Mouse (Mus musculus): ENCODE measurements around the gene Prrx1. TPM values are rescaled to one million over a fixed set of nuclear protein-coding genes. Genes with fewer than 3 reads are reported as not detected.

The Prrx1 gene
- polyA plus RNA-seq, 1 experiment from 2014 or later = 20.3 TPM

DNA sequence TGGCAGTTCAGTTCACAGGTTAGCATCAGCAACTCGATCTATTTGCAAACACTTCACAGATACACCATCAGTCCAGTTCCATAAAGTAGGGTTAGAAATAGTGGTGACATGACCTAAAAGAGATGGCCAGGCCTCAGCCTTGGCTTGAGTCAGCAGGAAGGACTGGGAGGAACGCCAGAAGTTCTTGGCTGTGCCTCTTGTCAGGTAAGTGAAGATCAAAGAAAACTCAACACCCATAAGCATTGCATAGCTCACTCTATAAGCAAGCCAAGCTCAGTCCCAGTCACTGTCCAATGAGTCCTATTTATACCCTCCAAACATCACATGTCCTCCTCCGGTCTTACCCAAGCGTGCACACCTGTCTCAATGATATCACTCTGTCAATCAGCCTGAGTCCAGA is 87.2 kb downstream of the Prrx1 start:
- WGBS = 79% methylated on average over 4 of the region's 4 CpGs
- H3K9me3 ChIP-seq = no peaks in the 10 kb centered on the region
- no peak for DNase-seq (ENCODE audit: low spot score)
- no peak overlapping the region for H3K4me3 ChIP-seq
- no peaks in the 10 kb centered on the region for H3K4me1 ChIP-seq
- H3K36me3 ChIP-seq = no peaks in the 10 kb centered on the region
- no peak overlapping the region for H3K27ac ChIP-seq
- H3K27me3 ChIP-seq (ENCODE audit: insufficient read depth, poor library complexity, severe bottlenecking) = no peaks in the 10 kb centered on the region

DNA sequence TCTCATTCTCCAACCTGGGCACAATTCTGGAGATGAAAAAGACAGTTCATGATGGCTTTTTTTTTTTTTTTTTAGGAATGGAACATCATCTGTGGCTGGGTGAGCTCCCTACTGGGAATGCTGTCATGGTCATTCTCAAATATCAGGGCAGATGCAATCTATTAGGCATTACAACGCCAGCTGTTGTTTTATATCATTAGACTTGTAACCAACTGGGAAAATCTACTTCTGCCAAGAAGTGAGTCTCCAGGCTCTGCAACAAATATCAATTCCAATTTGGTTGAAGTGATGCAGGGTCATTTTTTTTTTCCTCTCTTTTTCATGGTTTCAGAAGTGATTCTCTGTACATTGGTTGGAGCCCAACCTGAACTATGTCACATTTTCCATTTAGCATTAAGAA is 91.7 kb downstream of the Prrx1 start:
- no peak overlapping the region for H3K4me3 ChIP-seq
- H3K36me3 ChIP-seq = no peaks in the 10 kb centered on the region
- DNase-seq (ENCODE audit: low spot score) = no peak
- no peaks in the 10 kb centered on the region for H3K27me3 ChIP-seq (ENCODE audit: insufficient read depth, poor library complexity, severe bottlenecking)
- 80% methylated on average over 1 of the region's 1 CpGs for WGBS
- no peaks in the 10 kb centered on the region for H3K9me3 ChIP-seq
- no peaks in the 10 kb centered on the region for H3K4me1 ChIP-seq
- no peak overlapping the region for H3K27ac ChIP-seq

DNA sequence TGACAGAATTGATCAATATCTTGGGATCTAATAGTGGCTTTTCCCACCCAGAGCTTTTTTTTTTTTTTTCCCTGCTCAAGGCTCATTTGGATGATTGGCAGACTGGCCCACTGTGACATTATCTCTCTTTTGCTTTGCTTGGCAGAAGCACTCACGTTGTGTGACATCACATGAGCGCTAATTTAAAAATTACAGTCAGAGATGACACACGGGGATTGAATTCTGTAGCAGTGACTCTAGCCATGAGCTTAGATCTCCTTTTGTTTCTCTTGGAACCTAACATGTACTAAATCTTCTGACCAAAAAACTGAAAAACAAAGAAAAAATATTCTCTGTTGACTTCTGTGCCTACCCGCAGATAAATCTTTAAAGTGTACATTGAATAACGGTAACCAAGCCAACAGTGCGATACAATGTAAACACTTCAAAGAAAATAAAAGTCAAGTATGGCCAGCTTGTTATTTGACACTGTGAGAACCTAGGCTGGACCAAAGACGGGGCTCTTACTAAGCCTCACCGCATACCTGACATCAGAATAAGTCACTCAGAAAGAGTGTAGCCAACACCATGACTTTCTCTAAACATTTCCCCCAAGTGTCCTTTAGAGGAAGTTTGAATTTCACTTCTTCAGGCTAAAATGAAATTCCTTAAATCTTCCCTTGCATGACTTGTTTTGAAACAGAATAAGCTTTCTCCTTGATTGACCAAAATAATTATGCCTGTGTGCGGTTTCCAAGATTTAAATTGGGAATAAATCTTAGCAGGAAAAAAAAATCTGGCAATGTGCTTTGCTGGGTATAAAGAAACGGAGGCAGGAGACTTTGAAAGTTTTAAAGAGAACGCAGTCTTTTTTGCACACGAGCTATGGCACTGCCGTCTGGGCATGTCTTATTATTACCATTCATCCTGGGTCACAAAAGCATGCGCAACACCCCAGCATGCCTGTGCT is 104.3 kb downstream of the Prrx1 start:
- Histone ChIP-seq H3K9me3 (no peaks in the 10 kb centered on the region), H3K4me3 (no peak overlapping the region), H3K27me3 (ENCODE audit: insufficient read depth, poor library complexity, severe bottlenecking) (no peaks in the 10 kb centered on the region), H3K4me1 (no peaks in the 10 kb centered on the region), H3K27ac (no peak overlapping the region), H3K36me3 (no peaks in the 10 kb centered on the region)
- 81% methylated on average over 14 of the region's 14 CpGs for WGBS
- DNase-seq (ENCODE audit: low spot score) = no peak

DNA sequence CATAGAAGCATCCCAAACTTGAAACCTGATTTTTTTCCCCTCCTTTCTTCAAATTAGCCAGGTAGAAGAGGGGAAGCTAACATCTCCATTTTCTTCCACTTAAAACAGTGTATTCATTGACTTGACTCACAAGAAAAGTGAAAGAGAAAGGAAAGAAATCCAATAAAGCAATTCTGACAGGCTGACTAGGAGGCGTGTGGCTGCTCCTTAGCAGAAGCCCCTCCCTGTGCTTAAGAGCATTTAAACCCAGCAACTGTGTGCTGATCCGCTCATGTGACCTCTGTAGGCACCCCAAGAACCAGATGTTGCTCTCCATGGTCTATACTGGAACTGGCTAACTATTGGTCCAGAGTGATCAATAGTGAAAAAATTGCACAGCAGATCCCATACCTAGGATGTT is 114.7 kb downstream of the Prrx1 start:
- H3K36me3 ChIP-seq = no peaks in the 10 kb centered on the region
- H3K27ac ChIP-seq = no peak overlapping the region
- DNase-seq (ENCODE audit: low spot score) = no peak
- H3K9me3 ChIP-seq = no peaks in the 10 kb centered on the region
- no peaks in the 10 kb centered on the region for H3K4me1 ChIP-seq
- H3K4me3 ChIP-seq = no peak overlapping the region
- 71% methylated on average over 2 of the region's 2 CpGs for WGBS
- H3K27me3 ChIP-seq (ENCODE audit: insufficient read depth, poor library complexity, severe bottlenecking) = no peaks in the 10 kb centered on the region

DNA sequence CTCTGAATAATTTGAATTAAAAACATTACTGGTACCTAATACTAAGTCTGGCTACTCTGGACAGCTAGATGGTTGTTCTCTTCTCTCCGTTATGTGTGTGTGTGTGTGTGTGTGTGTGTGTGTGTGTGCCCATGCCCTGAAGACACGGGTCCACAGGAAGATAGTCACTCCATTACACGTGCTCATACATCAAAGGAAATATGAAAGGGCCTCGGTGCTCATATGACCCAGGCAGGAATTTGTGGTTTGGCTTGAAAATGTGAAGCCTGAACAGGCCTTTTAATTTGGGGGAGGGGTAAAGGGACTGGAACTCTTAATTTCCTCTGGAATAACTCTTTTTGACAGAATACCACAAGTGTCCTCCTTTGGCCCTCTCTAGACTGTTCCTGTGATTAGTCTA is 115.5 kb downstream of the Prrx1 start:
- Histone ChIP-seq H3K4me3 (no peak overlapping the region), H3K27me3 (ENCODE audit: insufficient read depth, poor library complexity, severe bottlenecking) (no peaks in the 10 kb centered on the region), H3K27ac (no peak overlapping the region), H3K9me3 (no peaks in the 10 kb centered on the region), H3K36me3 (no peaks in the 10 kb centered on the region), H3K4me1 (no peaks in the 10 kb centered on the region)
- DNase-seq (ENCODE audit: low spot score) = no peak
- WGBS = 72% methylated on average over 4 of the region's 4 CpGs

Other genes with a start within 250 kb of the Prrx1 start
- gene Mroh9, start 228.0 kb downstream of the Prrx1 start, polyA plus RNA-seq (2016; fragmentation: Nextera tagmentation; extraction: Ambion mirVana) = not detected in 2 replicates
- 14.2 and 15.3 TPM in 2 replicates for gene Gorab, start 90.0 kb upstream of the Prrx1 start, polyA plus RNA-seq (2016; fragmentation: Nextera tagmentation; extraction: Ambion mirVana)

All from heart, embryonic 10.5 days (tissue).